Mouse (Mus musculus): ENCODE results near the gene Zfp799. TPM values are rescaled to one million over a fixed set of nuclear protein-coding genes. Genes with fewer than 3 reads are reported as not detected.

Gene Zfp799
- polyA plus RNA-seq, 1 experiment from 2014 or later, result 15.9 TPM

DNA sequence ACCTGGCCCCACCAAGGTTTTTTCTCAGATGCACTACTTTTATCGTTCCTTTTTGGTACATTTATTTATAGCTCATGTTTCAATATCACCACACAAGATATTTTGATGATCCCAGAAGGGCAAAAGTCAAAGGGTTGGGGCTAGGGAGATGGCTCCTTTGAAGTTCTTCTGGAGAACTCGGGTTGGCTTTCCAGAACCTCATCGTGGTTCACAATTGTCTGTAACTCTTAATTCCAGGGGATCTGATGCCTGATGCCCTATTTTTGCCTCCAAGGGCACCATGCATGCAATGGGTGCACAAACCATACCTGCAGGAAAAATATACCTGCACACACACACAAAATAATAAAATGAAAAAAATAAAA, 339 bp upstream of the Zfp799 start:
- Histone ChIP-seq H3K27ac (no peak overlapping the region), H3K9ac (no peak overlapping the region; the same call in 1 of the 2 replicates), H3K27me3 (no peaks in the 10 kb centered on the region), H3K4me3 (replicated peaks) (peak overlapping the region; percentile 73), H3K36me3 (peaks cover 17% of the 10 kb centered on the region), H3K4me2 (peak overlapping the region; percentile 64), H3K9me3 (replicated peaks) (no peaks in the 10 kb centered on the region), H3K4me1 (peaks cover 12% of the 10 kb centered on the region)
- WGBS, result 32% methylated on average over 3 of the region's 3 CpGs
- ATAC-seq (replicated peaks; ENCODE audit: low FRiP score), result no peak

DNA sequence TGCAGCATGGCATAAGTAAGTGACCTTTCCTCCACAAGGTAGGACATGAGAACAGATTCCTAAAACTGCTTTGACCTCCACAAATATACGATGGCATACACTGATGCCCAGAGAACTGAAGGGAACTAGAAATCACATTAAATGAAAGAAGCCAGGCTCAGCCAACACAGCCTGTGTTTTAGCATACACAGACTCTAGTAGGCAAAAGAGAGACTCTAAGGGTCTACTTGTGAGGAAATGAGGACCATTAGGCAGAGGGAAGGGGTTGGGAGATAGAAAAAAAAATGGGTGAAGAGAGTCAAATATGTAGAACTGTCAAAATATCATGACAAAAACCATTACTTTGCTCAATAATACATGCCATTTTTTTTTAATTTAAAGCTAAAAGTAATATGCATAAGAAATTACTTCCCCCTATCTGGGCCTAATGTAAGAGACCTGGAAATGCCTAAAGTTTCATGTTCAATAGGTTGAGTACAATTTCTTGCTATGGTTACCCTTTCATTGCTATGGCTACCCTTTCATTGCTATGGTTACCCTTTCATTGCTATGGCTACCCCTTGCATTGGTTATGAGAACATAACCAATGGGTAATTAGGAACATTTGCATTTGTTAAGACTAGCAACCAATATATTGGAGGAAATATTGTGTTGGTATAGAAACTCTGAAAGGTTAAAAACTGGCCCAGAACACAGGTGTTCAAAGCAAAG, 13.8 kb downstream of the Zfp799 start:
- H3K9me3 ChIP-seq (replicated peaks), result no peaks in the 10 kb centered on the region
- peaks cover 9% of the 10 kb centered on the region; the same call in 1 of the 2 replicates for H3K4me1 ChIP-seq
- H3K36me3 ChIP-seq, result peaks cover 44% of the 10 kb centered on the region
- no peak overlapping the region for H3K4me3 ChIP-seq (replicated peaks)
- 100% methylated on average over 1 of the region's 1 CpGs for WGBS
- no peaks in the 10 kb centered on the region for H3K27me3 ChIP-seq
- H3K4me2 ChIP-seq, result no peak overlapping the region
- H3K27ac ChIP-seq, result no peak overlapping the region
- no peak overlapping the region for H3K9ac ChIP-seq
- no peak for ATAC-seq (replicated peaks; ENCODE audit: low FRiP score)

DNA sequence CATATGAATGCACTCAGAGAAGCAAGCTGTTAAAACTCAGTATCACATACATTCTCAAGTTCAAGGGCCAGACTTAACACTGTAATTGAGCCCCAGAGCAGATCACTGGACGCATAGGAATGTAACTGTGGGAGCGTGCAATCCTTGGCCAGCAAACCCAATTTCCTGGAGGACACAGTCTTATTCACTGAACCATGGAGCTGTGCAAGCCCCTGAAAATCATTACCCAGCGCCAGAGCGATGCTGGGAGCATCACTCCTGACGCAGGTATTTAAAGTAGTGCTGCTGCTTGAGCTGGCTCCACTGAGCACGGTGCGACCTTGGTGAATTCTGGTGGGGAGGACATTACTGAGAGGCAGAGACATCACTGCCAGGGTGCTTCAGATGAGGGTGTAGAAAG, 15.9 kb downstream of the Zfp799 start:
- no peak overlapping the region for H3K4me3 ChIP-seq (replicated peaks)
- H3K4me1 ChIP-seq, result peaks cover 18% of the 10 kb centered on the region
- H3K27ac ChIP-seq, result peak overlapping the region; percentile 34; the same call in 1 of the 2 replicates
- no peaks in the 10 kb centered on the region for H3K27me3 ChIP-seq
- H3K9ac ChIP-seq, result no peak overlapping the region
- peaks cover 26% of the 10 kb centered on the region for H3K36me3 ChIP-seq
- H3K9me3 ChIP-seq (replicated peaks), result no peaks in the 10 kb centered on the region
- ATAC-seq (replicated peaks; ENCODE audit: low FRiP score), result peak; percentile 69
- 48% methylated on average over 7 of the region's 7 CpGs for WGBS
- H3K4me2 ChIP-seq, result no peak overlapping the region

DNA sequence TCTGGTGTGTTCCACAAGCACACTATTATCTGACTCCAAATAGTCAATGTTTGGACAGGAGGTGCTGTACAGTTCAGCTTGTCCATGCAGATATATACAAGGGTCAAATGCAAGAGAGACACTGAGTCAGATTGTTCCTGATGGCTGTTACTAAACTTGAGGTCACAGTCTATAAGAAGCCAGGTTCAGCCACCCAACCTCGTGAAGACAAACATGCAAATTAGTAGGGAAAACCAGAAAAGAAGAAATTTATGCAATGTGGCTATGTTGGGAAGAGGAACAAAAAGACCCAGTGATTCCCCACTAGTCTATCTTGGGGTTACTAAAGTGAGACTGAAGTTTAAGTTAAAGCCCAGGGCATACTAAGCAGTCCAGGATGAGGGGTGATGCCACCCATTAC, 19.4 kb downstream of the Zfp799 start:
- 47% methylated on average over 1 of the region's 1 CpGs for WGBS
- Histone ChIP-seq H3K4me3 (replicated peaks) (no peak overlapping the region), H3K36me3 (0 out of 2 replicates have a peak, but pooled peaks cover under 1% of the 10 kb centered on the region), H3K27me3 (no peaks in the 10 kb centered on the region), H3K4me2 (no peak overlapping the region), H3K9me3 (replicated peaks) (no peaks in the 10 kb centered on the region), H3K4me1 (peaks cover 22% of the 10 kb centered on the region), H3K27ac (no peak overlapping the region), H3K9ac (no peak overlapping the region)
- no peak for ATAC-seq (replicated peaks; ENCODE audit: low FRiP score)

DNA sequence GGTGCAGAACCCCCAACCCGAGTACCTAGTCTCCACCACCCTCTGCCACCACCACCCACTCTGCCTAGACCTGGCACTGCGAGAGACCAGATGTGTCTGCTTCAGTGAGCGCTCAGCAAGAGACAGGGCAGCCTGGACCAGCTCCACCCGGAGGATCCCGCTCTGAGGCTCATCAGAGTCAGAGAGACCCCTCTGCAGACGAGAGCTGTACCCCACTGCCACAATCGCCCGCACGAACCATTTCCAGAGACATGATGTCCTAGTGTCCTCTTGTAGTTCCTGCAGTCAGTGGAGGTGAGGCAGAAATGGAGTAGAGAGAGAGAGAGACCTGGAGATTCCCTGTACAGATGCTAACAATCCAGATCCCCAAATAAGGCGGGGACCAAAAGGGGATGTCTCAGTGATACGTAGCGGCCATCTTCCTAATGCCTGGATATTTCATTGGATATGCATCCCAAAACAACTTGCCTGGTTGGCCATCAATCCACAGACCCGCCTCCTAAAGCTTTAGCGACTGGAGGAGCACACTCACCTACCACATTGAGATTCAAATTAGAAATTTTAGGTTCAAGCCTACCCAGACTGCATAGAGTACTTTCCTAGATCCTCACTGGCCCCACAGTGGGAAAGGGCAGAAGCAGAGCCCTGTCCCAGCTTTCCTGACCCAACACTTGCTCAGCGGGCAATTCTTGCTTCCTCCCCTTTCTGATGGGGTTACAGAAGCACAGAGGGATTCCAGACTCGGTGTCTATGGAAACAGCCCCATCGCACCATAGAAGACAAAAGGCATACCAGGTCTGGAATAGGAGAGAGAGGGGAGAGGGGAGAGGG, 20.3 kb downstream of the Zfp799 start, which contains the start of gene Zfp811:
Gene Zfp811 (minus strand): TSS at position 388 of the 831 bp plus-strand sequence.
- H3K4me2 ChIP-seq, result peak within 1 kb of the TSS; percentile 73
- H3K27ac ChIP-seq, result 0 out of 2 replicates have a peak within 1 kb of the TSS, but pooled peaks have one; percentile 9
- no peaks in the 10 kb centered on the region for H3K9me3 ChIP-seq (replicated peaks)
- peak within 1 kb of the TSS; percentile 51 for H3K9ac ChIP-seq
- no peaks in the 10 kb centered on the region for H3K27me3 ChIP-seq
- H3K36me3 ChIP-seq, result no peaks in the 10 kb centered on the region
- WGBS, result 3% methylated on average over 17 of the region's 17 CpGs
- peak; percentile 79 for ATAC-seq (replicated peaks; ENCODE audit: low FRiP score)
- H3K4me3 ChIP-seq (replicated peaks), result peak within 1 kb of the TSS; percentile 51
- peaks cover 22% of the 10 kb centered on the region for H3K4me1 ChIP-seq

DNA sequence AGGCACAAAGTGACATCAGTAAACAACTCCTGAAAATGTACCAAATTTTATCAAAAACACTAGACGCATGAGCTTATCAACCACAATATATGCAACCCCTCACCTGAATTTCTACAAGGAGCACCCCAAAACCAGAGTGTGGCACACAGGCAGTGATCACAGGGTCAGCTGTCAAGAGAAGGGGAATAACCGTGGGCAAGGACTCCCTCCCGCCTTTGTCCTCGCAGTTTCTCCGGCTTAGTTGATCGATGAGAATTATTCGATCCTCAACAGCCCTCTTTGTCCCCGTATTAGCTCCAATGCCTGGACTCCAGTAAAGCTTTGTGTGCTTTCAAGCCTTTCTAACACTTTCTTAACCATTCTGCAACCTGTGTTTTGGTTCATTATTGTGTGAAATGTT, 21.1 kb downstream of the Zfp799 start:
- H3K9me3 ChIP-seq (replicated peaks), result no peaks in the 10 kb centered on the region
- H3K4me2 ChIP-seq, result peak overlapping the region; percentile 73
- no peaks in the 10 kb centered on the region for H3K27me3 ChIP-seq
- H3K9ac ChIP-seq, result peak overlapping the region; percentile 51; the same call in 1 of the 2 replicates
- H3K27ac ChIP-seq, result no peak overlapping the region
- H3K36me3 ChIP-seq, result no peaks in the 10 kb centered on the region
- H3K4me1 ChIP-seq, result peaks cover 15% of the 10 kb centered on the region
- WGBS, result 9% methylated on average over 8 of the region's 8 CpGs
- H3K4me3 ChIP-seq (replicated peaks), result peak overlapping the region; percentile 51
- ATAC-seq (replicated peaks; ENCODE audit: low FRiP score), result no peak

DNA sequence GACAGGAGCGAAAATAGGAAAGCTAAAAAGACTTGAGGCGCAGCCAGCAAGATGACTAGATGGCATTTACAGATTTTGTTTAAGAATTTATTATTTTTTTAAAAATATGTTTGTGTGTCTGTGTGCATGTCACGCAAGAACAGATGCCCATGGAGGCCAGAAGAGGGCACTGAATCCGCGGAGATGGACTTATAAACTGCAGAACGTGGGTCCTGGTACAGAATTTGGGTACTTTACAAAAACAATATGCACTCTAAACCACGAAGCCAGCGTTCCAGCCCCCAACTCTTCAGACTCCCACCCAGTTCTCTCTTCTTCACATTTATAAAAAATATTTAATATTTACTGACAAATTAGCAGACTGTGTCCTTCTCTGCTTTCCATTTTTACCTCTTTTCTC, 40.8 kb downstream of the Zfp799 start:
- H3K4me3 ChIP-seq (replicated peaks), result no peak overlapping the region
- H3K9me3 ChIP-seq (replicated peaks), result no peaks in the 10 kb centered on the region
- peaks cover 16% of the 10 kb centered on the region for H3K36me3 ChIP-seq
- H3K4me2 ChIP-seq, result peak overlapping the region; percentile 70
- no peak for ATAC-seq (replicated peaks; ENCODE audit: low FRiP score)
- H3K27ac ChIP-seq, result no peak overlapping the region
- H3K9ac ChIP-seq, result no peak overlapping the region
- H3K4me1 ChIP-seq, result peaks cover 24% of the 10 kb centered on the region
- no peaks in the 10 kb centered on the region for H3K27me3 ChIP-seq
- WGBS, result 80% methylated on average over 8 of the region's 8 CpGs

DNA sequence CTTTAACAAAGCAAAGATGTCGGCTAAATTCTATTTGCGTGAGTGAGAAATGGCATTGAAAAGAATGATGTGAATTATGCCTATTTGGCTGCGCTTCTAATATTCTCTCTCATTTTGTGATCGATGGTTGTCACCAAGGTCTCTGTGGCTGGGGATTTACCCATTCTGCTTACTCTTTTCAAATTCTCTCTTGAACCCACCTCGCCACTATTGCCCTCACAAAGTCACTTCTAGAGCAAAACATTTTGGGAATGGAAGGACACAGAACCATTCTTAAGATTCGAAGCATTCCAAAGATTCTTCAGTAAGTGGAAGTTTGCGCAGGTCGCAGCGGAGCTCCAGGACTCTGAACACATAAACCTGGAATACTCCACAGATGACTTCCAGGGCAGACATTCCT, 41.5 kb downstream of the Zfp799 start:
- Histone ChIP-seq H3K9ac (peak overlapping the region; percentile 35), H3K4me1 (peaks cover 24% of the 10 kb centered on the region), H3K4me3 (replicated peaks) (peak overlapping the region; percentile 92), H3K27me3 (no peaks in the 10 kb centered on the region), H3K9me3 (replicated peaks) (no peaks in the 10 kb centered on the region), H3K27ac (peak overlapping the region; percentile 97; the same call in 1 of the 2 replicates), H3K4me2 (peak overlapping the region; percentile 70), H3K36me3 (peaks cover 23% of the 10 kb centered on the region)
- ATAC-seq (replicated peaks; ENCODE audit: low FRiP score), result no peak
- 10% methylated on average over 9 of the region's 9 CpGs for WGBS

DNA sequence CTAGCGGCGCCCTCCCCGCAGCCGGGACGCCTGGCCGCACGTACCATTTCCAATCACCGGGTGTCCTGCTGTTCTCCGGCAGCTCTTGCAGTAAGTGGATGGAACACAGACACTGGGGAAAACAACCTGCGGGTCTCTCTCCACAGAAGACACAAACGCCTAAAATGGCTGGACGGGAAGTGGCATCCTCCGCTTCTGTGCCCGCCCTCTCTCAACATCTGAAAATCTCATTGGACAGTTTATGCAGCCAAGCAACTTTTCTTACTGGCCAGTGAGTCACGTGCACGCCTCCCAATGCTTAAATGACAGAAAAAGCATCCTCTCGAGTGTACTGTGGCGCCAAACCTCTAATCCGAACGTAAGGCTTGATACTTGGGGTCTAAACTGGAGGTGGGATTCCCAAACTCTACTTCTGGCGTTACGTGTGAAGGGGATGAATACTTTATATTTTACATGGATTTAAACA, 41.9 kb downstream of the Zfp799 start, which contains the start of gene Zfp871:
Gene Zfp871 (minus strand): TSS at position 194 of the 466 bp plus-strand sequence.
- Histone ChIP-seq H3K4me1 (peaks cover 24% of the 10 kb centered on the region), H3K27ac (peak within 1 kb of the TSS; percentile 97), H3K4me2 (peak within 1 kb of the TSS; percentile 70), H3K9me3 (replicated peaks) (no peaks in the 10 kb centered on the region), H3K36me3 (peaks cover 28% of the 10 kb centered on the region), H3K4me3 (replicated peaks) (peak within 1 kb of the TSS; percentile 92), H3K27me3 (no peaks in the 10 kb centered on the region), H3K9ac (peak within 1 kb of the TSS; percentile 94)
- peak; percentile 96 for ATAC-seq (replicated peaks; ENCODE audit: low FRiP score)
- 0% methylated on average over 22 of the region's 22 CpGs for WGBS

DNA sequence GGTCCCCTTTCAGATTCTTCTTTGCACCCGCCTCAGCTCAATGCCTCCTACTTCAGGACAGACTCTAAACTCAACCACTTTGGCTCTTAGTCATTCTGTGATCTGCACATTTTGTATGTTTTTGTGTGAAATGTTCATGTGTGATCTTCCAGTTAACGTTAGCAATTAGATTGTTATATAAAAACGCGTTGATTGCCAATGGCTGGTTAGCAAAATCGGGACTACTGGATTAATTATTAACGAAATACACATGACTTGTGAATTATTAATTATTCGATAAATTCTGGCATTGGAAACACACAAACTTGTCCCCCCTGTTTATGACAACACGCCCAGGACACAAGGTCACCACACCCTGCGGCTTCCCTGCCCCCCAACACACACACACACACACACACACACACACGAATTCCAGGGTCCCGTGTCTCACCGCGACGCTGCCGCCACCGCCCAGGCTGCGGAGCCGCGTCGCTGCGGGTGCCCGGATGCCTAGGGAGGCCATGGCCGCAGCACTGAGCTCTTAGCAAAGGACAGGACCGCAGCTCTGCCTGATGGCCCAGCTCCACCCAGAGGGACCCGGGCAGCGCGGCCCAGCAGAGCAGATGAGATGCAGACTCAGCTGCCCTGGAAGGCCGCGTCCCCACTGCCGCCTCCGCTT, 42.5 kb downstream of the Zfp799 start:
- H3K27ac ChIP-seq, result peak overlapping the region; percentile 97
- H3K27me3 ChIP-seq, result no peaks in the 10 kb centered on the region
- peaks cover 24% of the 10 kb centered on the region for H3K4me1 ChIP-seq
- under 1% methylated on average over 31 of the region's 31 CpGs for WGBS
- H3K36me3 ChIP-seq, result peaks cover 33% of the 10 kb centered on the region
- peak; percentile 92 for ATAC-seq (replicated peaks; ENCODE audit: low FRiP score)
- H3K4me2 ChIP-seq, result peak overlapping the region; percentile 70
- peak overlapping the region; percentile 92 for H3K4me3 ChIP-seq (replicated peaks)
- H3K9ac ChIP-seq, result peak overlapping the region; percentile 94
- H3K9me3 ChIP-seq (replicated peaks), result no peaks in the 10 kb centered on the region

DNA sequence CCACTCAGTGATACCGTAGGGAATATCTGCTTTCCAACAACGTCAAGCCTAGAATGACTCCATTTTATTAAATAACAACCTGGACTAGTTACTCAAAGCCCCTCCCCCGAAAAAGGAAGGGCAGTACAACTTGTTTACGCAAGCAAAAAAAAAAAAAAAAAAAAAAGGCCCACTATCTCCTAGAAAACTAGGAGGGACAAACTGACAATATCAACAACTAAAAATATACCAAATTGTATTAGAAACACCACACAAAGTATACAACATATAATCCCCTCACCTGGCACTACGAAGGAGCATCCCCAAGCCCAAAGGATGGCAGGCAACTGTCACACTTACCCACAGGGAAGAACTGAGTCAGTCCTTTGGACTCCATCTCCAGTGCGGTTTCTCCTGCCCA, 43.1 kb downstream of the Zfp799 start:
- WGBS, result 55% methylated on average over 6 of the region's 6 CpGs
- Histone ChIP-seq H3K4me3 (replicated peaks) (peak overlapping the region; percentile 92), H3K4me1 (peaks cover 24% of the 10 kb centered on the region), H3K36me3 (peaks cover 34% of the 10 kb centered on the region), H3K9ac (peak overlapping the region; percentile 94), H3K27ac (no peak overlapping the region), H3K4me2 (peak overlapping the region; percentile 70), H3K9me3 (replicated peaks) (no peaks in the 10 kb centered on the region), H3K27me3 (no peaks in the 10 kb centered on the region)
- ATAC-seq (replicated peaks; ENCODE audit: low FRiP score), result no peak

Data from kidney, embryonic 15.5 days (tissue).